Mouse (Mus musculus) small intestine, adult 2 months (tissue): Measurements from ENCODE around the gene Atp1a4. TPM values are rescaled to one million over a fixed set of nuclear protein-coding genes. Genes with fewer than 3 reads are reported as not detected.
A peak's percentile ranks its signal among the peaks of the same experiment; 100 is the strongest.

Experiments
- H3K27ac ChIP-seq: fragments of 200-500 bp; 2 replicates; pipeline ENCODE4 v1.5.1; 2012; ENCODE audit warnings: low read depth, low read length, control low read depth, inconsistent platforms; ENCODE audit not compliant: insufficient read depth
- H3K27me3 ChIP-seq: fragments of 200-500 bp; 2 replicates; pipeline ENCODE4 v1.6.1; 2012; ENCODE audit warnings: mild to moderate bottlenecking, moderate library complexity, low read length, inconsistent platforms; ENCODE audit not compliant: control insufficient read depth, insufficient read depth
- H3K36me3 ChIP-seq: fragments of 200-500 bp; 2 replicates; pipeline ENCODE4 v1.6.1; 2012; ENCODE audit warnings: mild to moderate bottlenecking, low read length, control low read depth, inconsistent platforms; ENCODE audit not compliant: control insufficient read depth, insufficient read depth
- H3K4me1 ChIP-seq: fragments of 200-500 bp; 2 replicates; pipeline ENCODE4 v1.6.1; 2012; ENCODE audit warnings: low read length, inconsistent platforms, mixed read lengths; ENCODE audit not compliant: control insufficient read depth, insufficient read depth, insufficient read length
- H3K4me3 ChIP-seq: fragments of 200-500 bp; 2 replicates; pipeline ENCODE4 v1.5.1; 2012; ENCODE audit warnings: low read depth, mild to moderate bottlenecking, control low read depth, inconsistent platforms, low read length, moderate library complexity
- CTCF ChIP-seq: fragments of 200-500 bp; IDR thresholded peaks from 2 replicates; pipeline ENCODE4 v1.5.1; 2012; ENCODE audit warnings: low read depth, mild to moderate bottlenecking, control low read depth, inconsistent platforms, low read length, moderate library complexity, mixed read lengths; ENCODE audit not compliant: insufficient replicate concordance, insufficient read length; ENCODE audit errors: extremely low read depth
- POLR2A ChIP-seq: fragments of 200-500 bp; IDR thresholded peaks from 2 replicates; pipeline ENCODE4 v1.6.1; 2012; ENCODE audit warnings: low read depth, mild to moderate bottlenecking, control low read depth, inconsistent platforms, low read length, moderate library complexity
- WGBS: fragments of 180-500 bp; shearing (Covaris S2); methylation state at CpG from one replicate; pipeline ENCODE4 v1.1.7; 2018; 5-methylcytosine and 5-hydroxymethylcytosine counted together
- polyA plus RNA-seq: library from polyadenylated mRNA; depleted of rRNA; stranded (reverse); fragments of >200 nt; gene quantifications from 2 replicates; pipeline ENCODE4 v1.2.3, GENCODE M21; 2012

Gene Atp1a4
- polyA plus RNA-seq, 1 experiment = not detected

- TF ChIP-seq POLR2A (no peak), CTCF (no peak)
- Histone ChIP-seq H3K4me3 (no peak overlapping the region), H3K27ac (no peak overlapping the region), H3K4me1 (peaks cover 12% of the 10 kb centered on the region), H3K36me3 (no peaks in the 10 kb centered on the region), H3K27me3 (no peaks in the 10 kb centered on the region)
- 27% methylated on average over 7 of the region's 7 CpGs for WGBS
Observed at GRCm38 (mm10) chr1:172207111-172207584, 51.1 kb downstream of the Atp1a4 start.

- WGBS = 1% methylated on average over 37 of the region's 40 CpGs
- H3K4me1 ChIP-seq = peaks cover 12% of the 10 kb centered on the region
Observed at GRCm38 (mm10) chr1:172206141-172206917, 51.9 kb downstream of the Atp1a4 start, which contains the start of gene Pea15a. Gene Pea15a (minus strand): TSS chr1:172206804.

GRCm38 (mm10) chr1:172205741-172206087 lies 52.5 kb downstream of the Atp1a4 start:
- WGBS = 23% methylated on average over 3 of the region's 3 CpGs
- peak overlapping the region; percentile 85 for H3K4me3 ChIP-seq
- peak overlapping the region; percentile 54 for H3K27ac ChIP-seq
- TF ChIP-seq CTCF (no peak), POLR2A (no peak)
- H3K36me3 ChIP-seq = no peaks in the 10 kb centered on the region
- H3K4me1 ChIP-seq = peaks cover 12% of the 10 kb centered on the region
- H3K27me3 ChIP-seq = no peaks in the 10 kb centered on the region

More at GRCm38 (mm10) chr1:172206141-172206917, 51.9 kb downstream of the Atp1a4 start, which contains the start of gene Pea15a:
- H3K4me3 ChIP-seq = peak within 1 kb of the TSS; percentile 85
- TF ChIP-seq POLR2A = peak; percentile 50; the same call in 1 of the 2 replicates
- TF ChIP-seq CTCF = no peak
- no peaks in the 10 kb centered on the region for H3K36me3 ChIP-seq
- H3K27me3 ChIP-seq = no peaks in the 10 kb centered on the region
- peak within 1 kb of the TSS; percentile 54 for H3K27ac ChIP-seq

GRCm38 (mm10) chr1:172204814-172205740 lies 53.1 kb downstream of the Atp1a4 start:
- 68% methylated on average over 15 of the region's 15 CpGs for WGBS
- TF ChIP-seq POLR2A (no peak), CTCF (no peak)
- H3K36me3 ChIP-seq = no peaks in the 10 kb centered on the region
- H3K4me1 ChIP-seq = peaks cover 12% of the 10 kb centered on the region
- no peak overlapping the region for H3K27ac ChIP-seq
- H3K27me3 ChIP-seq = no peaks in the 10 kb centered on the region
- H3K4me3 ChIP-seq = no peak overlapping the region; the same call in none of the 2 replicates

GRCm38 (mm10) chr1:172204033-172204813 lies 54.0 kb downstream of the Atp1a4 start:
- WGBS = 51% methylated on average over 9 of the region's 9 CpGs
- H3K27ac ChIP-seq = no peak overlapping the region
- H3K4me3 ChIP-seq = no peak overlapping the region
- no peak for TF ChIP-seq POLR2A
- no peak for TF ChIP-seq CTCF
- H3K36me3 ChIP-seq = 0 out of 2 replicates have a peak, but pooled peaks cover 1% of the 10 kb centered on the region
- no peaks in the 10 kb centered on the region for H3K27me3 ChIP-seq
- peaks cover 12% of the 10 kb centered on the region for H3K4me1 ChIP-seq

GRCm38 (mm10) chr1:172203566-172203965 lies 54.6 kb downstream of the Atp1a4 start:
- Histone ChIP-seq H3K36me3 (peaks cover 5% of the 10 kb centered on the region), H3K4me3 (no peak overlapping the region), H3K27me3 (no peaks in the 10 kb centered on the region), H3K27ac (no peak overlapping the region), H3K4me1 (peaks cover 12% of the 10 kb centered on the region)
- WGBS = 51% methylated on average over 4 of the region's 4 CpGs
- no peak for TF ChIP-seq POLR2A
- no peak for TF ChIP-seq CTCF
